Comparison of ENCODE assay signal across 17 mouse cellular contexts in the genomic region with DNA sequence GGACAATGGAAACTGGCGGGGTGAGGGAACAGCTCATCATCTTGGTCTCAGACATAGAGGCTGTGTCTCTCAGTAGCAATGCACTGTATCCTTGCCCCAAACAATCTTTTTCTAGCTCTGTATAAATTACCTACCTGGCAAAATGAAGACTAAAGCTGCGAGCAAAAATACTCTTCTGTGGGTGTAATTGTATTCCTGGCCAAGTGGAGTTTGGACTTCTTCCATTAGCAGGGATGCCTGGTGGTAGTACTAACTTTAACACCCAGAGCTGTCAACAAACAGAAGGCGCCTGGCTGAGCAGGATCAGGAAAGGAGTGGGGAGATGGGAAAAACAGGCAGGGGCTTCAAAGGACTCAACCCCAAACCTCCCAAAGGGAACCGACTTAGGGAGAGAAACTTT.
DNase-seq lines count a peak whose midpoint lies in the region; ATAC-seq and TF ChIP-seq lines count a peak whose summit lies in the region.
"Had no signal": no experiment of that assay in that cellular context is flagged by ENCODE, and none has a peak within 500 bp of the region (broad histone marks: within the 10 kb centered on the region; RNA-seq: fewer than 3 reads in every experiment).

No protein-coding gene starts in this region.

- no peaks in the 10 kb centered on the region for H3K36me3 ChIP-seq in heart, postnatal 0 days (replicated peaks; ENCODE audit: control insufficient read depth, insufficient read depth, low read length)
- H3K36me3 ChIP-seq: neural tube, embryonic 15.5 days had no signal

- ATAC-seq in heart, postnatal 0 days (ENCODE audit: insufficient read depth, low read depth) = peak; percentile 80
- no peak for ATAC-seq in CD4-positive, CD25-positive, alpha-beta regulatory T cell, adult 4 months

- peaks cover 7% of the 10 kb centered on the region; the same call in 1 of the 2 replicates for H3K4me1 ChIP-seq in heart, postnatal 0 days (ENCODE audit: control insufficient read depth, insufficient read depth)
- H3K4me1 ChIP-seq: neural tube, embryonic 15.5 days had no signal

- H3K9ac ChIP-seq in heart, postnatal 0 days (replicated peaks; ENCODE audit: low read depth, low read length) = no peak overlapping the region
- H3K9ac ChIP-seq: neural tube, embryonic 15.5 days had no signal

- peak overlapping the region; percentile 39; the same call in 1 of the 2 replicates for H3K27ac ChIP-seq in heart, postnatal 0 days (ENCODE audit: low read depth)
- H3K27ac ChIP-seq: neural tube, embryonic 15.5 days had no signal

- TF ChIP-seq EP300 in heart, postnatal 0 days (IDR thresholded peaks at IDR 0.05; ENCODE audit: low read depth) = no peak

- H3K4me2 ChIP-seq in heart, postnatal 0 days (ENCODE audit: low read depth, low read length) = peak overlapping the region; percentile 39; the same call in 1 of the 2 replicates
- H3K4me2 ChIP-seq: neural tube, embryonic 15.5 days had no signal

- no peak for TF ChIP-seq CTCF in heart, postnatal 0 days (IDR thresholded peaks at IDR 0.05; ENCODE audit: low read depth)

- DNase-seq in brain, adult 2 months (ENCODE audit: low read depth, low spot score) = peak; percentile 86
- DNase-seq in frontal cortex, postnatal 36 days (ENCODE audit: low spot score in 2 of 2) = peak; percentile 36 to 74
- DNase-seq in heart, postnatal 0 days (ENCODE audit: low spot score) = peak; percentile 86
- DNase-seq in layer of hippocampus, postnatal 36 days = peak; percentile 22 to 32
- no peak for DNase-seq in urinary bladder, postnatal 25 days (ENCODE audit: low spot score)
- DNase-seq in ovary, postnatal 10 days (ENCODE audit: low spot score) = no peak
- DNase-seq: adrenal gland, postnatal 36 days; cerebellum, adult 2 months; embryo, embryonic 11 days; gastrocnemius, postnatal 10 days; kidney, postnatal 10 days; lung, postnatal 36 days; spleen, adult 18-20 months; thymus, adult 18-20 months had no signal

- no peak overlapping the region for H3K4me3 ChIP-seq in heart, postnatal 0 days (ENCODE audit: low read depth, low read length)
- H3K4me3 ChIP-seq: erythroblast, embryonic 14.5 days; neural tube, embryonic 15.5 days had no signal

- H3K27me3 ChIP-seq in heart, postnatal 0 days (ENCODE audit: control insufficient read depth, insufficient read depth, low read length) = no peaks in the 10 kb centered on the region
- H3K27me3 ChIP-seq: neural tube, embryonic 15.5 days had no signal

- WGBS in heart, postnatal 0 days = 10% methylated on average over 4 of the region's 4 CpGs

- H3K9me3 ChIP-seq in heart, postnatal 0 days (replicated peaks; ENCODE audit: control insufficient read depth, low read length) = no peaks in the 10 kb centered on the region
- H3K9me3 ChIP-seq: neural tube, embryonic 15.5 days had no signal

Comparison
In these comparisons a context has a peak if more than half of its experiments do, and no peak if none do; other contexts are left out.
1. DNase-seq: peak in brain, adult 2 months (single experiment), frontal cortex, postnatal 36 days (2 of 2), heart, postnatal 0 days (single experiment) and layer of hippocampus, postnatal 36 days (2 of 2); none in urinary bladder, postnatal 25 days (single experiment) and ovary, postnatal 10 days (single experiment).